Mouse (Mus musculus) forebrain, embryonic 11.5 days (tissue): ENCODE measurements around the gene Thsd7a. TPM values are rescaled to one million over a fixed set of nuclear protein-coding genes. Genes with fewer than 3 reads are reported as not detected.

ENCODE experiments used
- ATAC-seq: fragments of 200-750 bp; cut with Nextera tagmentation; replicated peaks from 2 replicates; pipeline ENCODE4 v1.8.0; 2017; ENCODE audit warnings: moderate TSS enrichment; ENCODE audit not compliant: low FRiP score
- DNase-seq: peaks from one replicate; pipeline ENCODE4 v3.0.0-alpha.2; 2017; ENCODE audit warnings: low spot score
- H3K27ac ChIP-seq: fragments of 300-500 bp; sonication (generic); 2 replicates; pipeline ENCODE4 v1.5.1; 2014; ENCODE audit warnings: low read depth, low read length
- H3K27me3 ChIP-seq: fragments of 300-500 bp; sonication (generic); 2 replicates; pipeline ENCODE4 v1.6.1; 2014; ENCODE audit warnings: mild to moderate bottlenecking, low read length, mixed read lengths; ENCODE audit not compliant: control insufficient read depth, insufficient read depth
- H3K36me3 ChIP-seq: fragments of 300-500 bp; sonication (generic); 2 replicates; pipeline ENCODE4 v1.6.1; 2014; ENCODE audit warnings: mild to moderate bottlenecking, low read length, moderate library complexity, mixed read lengths; ENCODE audit not compliant: control insufficient read depth, insufficient read depth
- H3K4me1 ChIP-seq: fragments of 300-500 bp; sonication (generic); replicated peaks from 2 replicates; pipeline ENCODE4 v1.6.1; 2014; ENCODE audit warnings: low read length, mixed read lengths; ENCODE audit not compliant: control insufficient read depth, insufficient read depth
- H3K4me2 ChIP-seq: fragments of 300-500 bp; sonication (generic); 2 replicates; pipeline ENCODE4 v1.6.1; 2014; ENCODE audit warnings: low read depth, mild to moderate bottlenecking, low read length, moderate library complexity, mixed read lengths; ENCODE audit not compliant: severe bottlenecking
- H3K4me3 ChIP-seq: fragments of 300-500 bp; sonication (generic); 2 replicates; pipeline ENCODE4 v1.5.1; 2014; ENCODE audit warnings: low read depth, low read length
- H3K9ac ChIP-seq: fragments of 300-500 bp; sonication (generic); 2 replicates; pipeline ENCODE4 v1.6.1; 2014; ENCODE audit warnings: low read length
- H3K9me3 ChIP-seq: fragments of 300-500 bp; sonication (generic); 2 replicates; pipeline ENCODE4 v1.6.1; 2016; ENCODE audit warnings: low read length, mixed read lengths; ENCODE audit not compliant: control insufficient read depth
- WGBS: fragments of 180-500 bp; shearing (Covaris S2); extraction: QIAGEN DNeasy Blood & Tissue Kit; methylation state at CpG from one replicate; pipeline ENCODE4 v1.1.7; 2014; 5-methylcytosine and 5-hydroxymethylcytosine counted together
- polyA plus RNA-seq: library from polyadenylated mRNA; unstranded; fragments of >200 nt; fragmentation: Nextera tagmentation; extraction: Ambion mirVana; gene quantifications from 2 replicates; pipeline ENCODE4 v1.2.1, GENCODE M21; 2014

Thsd7a gene
- polyA plus RNA-seq, 1 experiment from 2014 or later = 4.9 TPM

- no peak overlapping the region for H3K9ac ChIP-seq
- H3K4me2 ChIP-seq = no peak overlapping the region
- no peak overlapping the region for H3K4me3 ChIP-seq
- no peaks in the 10 kb centered on the region for H3K27me3 ChIP-seq
- WGBS = 61% methylated on average over 7 of the region's 7 CpGs
- H3K4me1 ChIP-seq = no peaks in the 10 kb centered on the region
- ATAC-seq (peak; percentile 56), DNase-seq (no peak)
- no peak overlapping the region for H3K27ac ChIP-seq
- H3K9me3 ChIP-seq = no peaks in the 10 kb centered on the region
- H3K36me3 ChIP-seq = no peaks in the 10 kb centered on the region
These were observed 433.9 kb downstream of the Thsd7a start for GRCm38 (mm10) chr6:12315070-12315909.

DNA sequence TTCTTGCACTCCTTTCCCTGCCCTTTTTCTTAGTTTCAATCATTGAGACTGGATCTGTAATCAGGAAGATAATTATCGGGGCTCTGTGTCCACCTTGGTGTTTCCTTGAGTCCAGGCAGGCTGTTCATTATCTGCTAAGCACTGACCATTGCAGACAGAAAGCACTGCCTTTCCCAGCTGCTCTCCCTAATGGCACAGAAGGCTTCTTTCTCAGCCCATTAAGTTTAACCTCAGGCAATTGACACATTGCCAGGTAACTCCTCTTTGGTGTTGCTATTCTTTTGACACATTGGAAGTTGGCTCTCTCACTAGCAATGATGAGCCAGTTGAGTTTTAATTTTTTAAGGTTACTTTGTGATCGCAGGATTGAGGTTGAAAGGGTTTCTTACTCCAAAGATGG, 441.7 kb downstream of the Thsd7a start:
- Histone ChIP-seq H3K4me2 (no peak overlapping the region), H3K4me3 (no peak overlapping the region), H3K27ac (no peak overlapping the region), H3K4me1 (no peaks in the 10 kb centered on the region), H3K9ac (no peak overlapping the region), H3K27me3 (no peaks in the 10 kb centered on the region), H3K9me3 (no peaks in the 10 kb centered on the region), H3K36me3 (no peaks in the 10 kb centered on the region)
- no peak for DNase-seq
- ATAC-seq = no peak
- 86% methylated on average over 2 of the region's 2 CpGs for WGBS

GRCm38 (mm10) chr6:12262641-12263400, 486.4 kb downstream of the Thsd7a start:
- Histone ChIP-seq H3K4me1 (peaks cover 7% of the 10 kb centered on the region), H3K27ac (no peak overlapping the region), H3K36me3 (no peaks in the 10 kb centered on the region), H3K4me3 (no peak overlapping the region), H3K9me3 (no peaks in the 10 kb centered on the region), H3K27me3 (no peaks in the 10 kb centered on the region), H3K4me2 (no peak overlapping the region), H3K9ac (no peak overlapping the region)
- WGBS = 88% methylated on average over 15 of the region's 15 CpGs
- DNase-seq (no peak), ATAC-seq (no peak)
